Mouse (Mus musculus) brain, embryonic 14.5 days (tissue): ENCODE data around the gene Cst10.

ENCODE experiments used
- CTCF ChIP-seq: fragments of 200-500 bp; IDR thresholded peaks from 2 replicates; pipeline ENCODE4 v1.5.1; 2012; ENCODE audit warnings: inconsistent platforms, mild to moderate bottlenecking, moderate library complexity, borderline replicate concordance; ENCODE audit not compliant: insufficient read depth, insufficient read length; ENCODE audit errors: extremely low read depth
- POLR2A ChIP-seq: fragments of 200-500 bp; IDR thresholded peaks from 2 replicates; pipeline ENCODE4 v1.6.1; 2012; ENCODE audit warnings: mild to moderate bottlenecking, inconsistent platforms, borderline replicate concordance; ENCODE audit not compliant: poor library complexity, insufficient read depth, insufficient read length, severe bottlenecking; ENCODE audit errors: extremely low read depth

- TF ChIP-seq CTCF: peak; percentile 62; the same call in 1 of the 2 replicates
- TF ChIP-seq POLR2A: no peak
Observed at GRCm38 (mm10) chr2:149422564-149422963, 17.7 kb downstream of the Cst10 start.
